Mouse (Mus musculus): ENCODE measurements at regions not wholly inside any gene's neighbourhood (a gene's known extent, or its start where the extent isn't known, plus 50 kb on each side); places are given as distances from the start of the nearest gene placed in this dataset.

DNA sequence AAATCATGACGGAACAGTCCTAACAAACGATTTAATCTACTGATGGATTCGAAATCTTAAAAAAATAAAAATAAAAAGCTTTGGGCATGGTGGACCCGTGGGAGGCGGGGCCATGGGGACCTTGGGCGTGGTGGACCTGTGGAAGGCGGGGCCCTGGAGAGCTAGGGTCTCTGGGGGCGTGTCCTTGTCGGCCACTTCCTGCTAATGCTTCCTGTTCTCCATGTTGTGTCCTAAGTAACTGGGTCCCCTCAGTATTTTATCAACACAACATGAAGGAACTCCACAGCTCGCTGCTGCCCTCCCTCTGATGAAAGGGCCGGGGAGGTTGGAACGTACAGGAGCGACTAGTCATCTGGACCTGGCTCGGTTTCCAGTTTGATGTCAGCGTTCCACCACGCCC lies 75.3 kb upstream of the Plekha5 start:
- Histone ChIP-seq H3K4me2 (ENCODE audit: low read depth, low read length, severe bottlenecking) (no peak overlapping the region), H3K9me3 (ENCODE audit: control insufficient read depth, low read length) (no peaks in the 10 kb centered on the region), H3K9ac (ENCODE audit: low read length) (no peak overlapping the region), H3K4me3 (ENCODE audit: low read depth, low read length) (no peak overlapping the region), H3K4me1 (replicated peaks; ENCODE audit: control insufficient read depth, insufficient read depth, low read length) (no peaks in the 10 kb centered on the region), H3K27me3 (ENCODE audit: control insufficient read depth, insufficient read depth, low read length) (no peaks in the 10 kb centered on the region), H3K36me3 (ENCODE audit: control insufficient read depth, insufficient read depth, low read length) (no peaks in the 10 kb centered on the region), H3K27ac (ENCODE audit: low read depth, low read length) (no peak overlapping the region)
- WGBS, result 97% methylated on average over 16 of the region's 16 CpGs
- DNase-seq (ENCODE audit: low spot score) (no peak), ATAC-seq (replicated peaks; ENCODE audit: low FRiP score) (no peak)

GRCm38 (mm10) chr6:140346929-140347328 lies 76.9 kb upstream of the Plekha5 start:
- DNase-seq (ENCODE audit: low spot score), result no peak
- Histone ChIP-seq H3K9ac (ENCODE audit: low read length) (no peak overlapping the region), H3K4me2 (ENCODE audit: low read depth, low read length, severe bottlenecking) (no peak overlapping the region), H3K4me1 (replicated peaks; ENCODE audit: control insufficient read depth, insufficient read depth, low read length) (no peaks in the 10 kb centered on the region), H3K9me3 (ENCODE audit: control insufficient read depth, low read length) (no peaks in the 10 kb centered on the region), H3K4me3 (ENCODE audit: low read depth, low read length) (no peak overlapping the region), H3K27me3 (ENCODE audit: control insufficient read depth, insufficient read depth, low read length) (no peaks in the 10 kb centered on the region), H3K27ac (ENCODE audit: low read depth, low read length) (no peak overlapping the region), H3K36me3 (ENCODE audit: control insufficient read depth, insufficient read depth, low read length) (no peaks in the 10 kb centered on the region)
- no peak for ATAC-seq (replicated peaks; ENCODE audit: low FRiP score)
- 87% methylated on average over 6 of the region's 6 CpGs for WGBS

DNA sequence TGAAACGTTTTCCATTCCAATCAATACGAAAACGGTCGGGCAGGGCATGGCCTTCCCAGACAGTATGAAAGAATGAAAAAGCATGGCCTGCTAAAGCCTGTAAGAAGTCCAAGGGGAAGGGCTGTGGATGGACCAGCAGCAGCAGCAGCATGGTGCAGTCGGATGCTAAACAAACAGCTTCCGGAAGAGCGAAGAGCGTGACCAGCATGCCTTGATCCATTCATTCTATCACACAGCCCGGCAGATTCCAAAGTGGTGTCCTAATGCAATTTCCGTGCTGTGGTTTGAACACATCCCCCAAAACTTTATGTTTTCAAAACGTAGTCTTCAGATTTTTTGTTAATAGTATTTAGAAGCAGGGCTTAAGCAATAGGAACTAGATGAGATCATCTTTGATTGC lies 80.2 kb upstream of the Plekha5 start:
- ATAC-seq (replicated peaks; ENCODE audit: low FRiP score), result no peak
- H3K4me3 ChIP-seq (ENCODE audit: low read depth, low read length), result no peak overlapping the region
- H3K4me1 ChIP-seq (replicated peaks; ENCODE audit: control insufficient read depth, insufficient read depth, low read length), result no peaks in the 10 kb centered on the region
- H3K27ac ChIP-seq (ENCODE audit: low read depth, low read length), result no peak overlapping the region
- 83% methylated on average over 11 of the region's 11 CpGs for WGBS
- H3K36me3 ChIP-seq (ENCODE audit: control insufficient read depth, insufficient read depth, low read length), result no peaks in the 10 kb centered on the region
- DNase-seq (ENCODE audit: low spot score), result no peak
- no peaks in the 10 kb centered on the region for H3K9me3 ChIP-seq (ENCODE audit: control insufficient read depth, low read length)
- no peak overlapping the region for H3K9ac ChIP-seq (ENCODE audit: low read length)
- no peak overlapping the region for H3K4me2 ChIP-seq (ENCODE audit: low read depth, low read length, severe bottlenecking)
- H3K27me3 ChIP-seq (ENCODE audit: control insufficient read depth, insufficient read depth, low read length), result no peaks in the 10 kb centered on the region

GRCm38 (mm10) chr6:140342881-140343280 lies 81.0 kb upstream of the Plekha5 start:
- Histone ChIP-seq H3K4me3 (ENCODE audit: low read depth, low read length) (no peak overlapping the region), H3K4me1 (replicated peaks; ENCODE audit: control insufficient read depth, insufficient read depth, low read length) (peaks cover 3% of the 10 kb centered on the region; the same call in 1 of the 2 replicates), H3K4me2 (ENCODE audit: low read depth, low read length, severe bottlenecking) (no peak overlapping the region), H3K9ac (ENCODE audit: low read length) (no peak overlapping the region), H3K9me3 (ENCODE audit: control insufficient read depth, low read length) (no peaks in the 10 kb centered on the region), H3K27me3 (ENCODE audit: control insufficient read depth, insufficient read depth, low read length) (no peaks in the 10 kb centered on the region), H3K36me3 (ENCODE audit: control insufficient read depth, insufficient read depth, low read length) (no peaks in the 10 kb centered on the region), H3K27ac (ENCODE audit: low read depth, low read length) (no peak overlapping the region)
- ATAC-seq (replicated peaks; ENCODE audit: low FRiP score), result no peak
- WGBS, result 50% methylated on average over 1 of the region's 1 CpGs
- DNase-seq (ENCODE audit: low spot score), result no peak

- Histone ChIP-seq H3K36me3 (ENCODE audit: control insufficient read depth, insufficient read depth, low read length) (no peaks in the 10 kb centered on the region), H3K27ac (ENCODE audit: low read depth, low read length) (no peak overlapping the region), H3K4me1 (replicated peaks; ENCODE audit: control insufficient read depth, insufficient read depth, low read length) (peaks cover 14% of the 10 kb centered on the region; the same call in 1 of the 2 replicates), H3K9me3 (ENCODE audit: control insufficient read depth, low read length) (no peaks in the 10 kb centered on the region), H3K4me2 (ENCODE audit: low read depth, low read length, severe bottlenecking) (no peak overlapping the region), H3K27me3 (ENCODE audit: control insufficient read depth, insufficient read depth, low read length) (no peaks in the 10 kb centered on the region), H3K4me3 (ENCODE audit: low read depth, low read length) (no peak overlapping the region), H3K9ac (ENCODE audit: low read length) (no peak overlapping the region)
- ATAC-seq (replicated peaks; ENCODE audit: low FRiP score) (no peak), DNase-seq (ENCODE audit: low spot score) (no peak)
- 81% methylated on average over 13 of the region's 13 CpGs for WGBS
Measured at GRCm38 (mm10) chr6:140339731-140340130, 84.1 kb upstream of the Plekha5 start.

- H3K4me2 ChIP-seq (ENCODE audit: low read depth, low read length, severe bottlenecking), result peak overlapping the region; percentile 37; the same call in 1 of the 2 replicates
- H3K36me3 ChIP-seq (ENCODE audit: control insufficient read depth, insufficient read depth, low read length), result no peaks in the 10 kb centered on the region
- H3K27me3 ChIP-seq (ENCODE audit: control insufficient read depth, insufficient read depth, low read length), result no peaks in the 10 kb centered on the region
- H3K9ac ChIP-seq (ENCODE audit: low read length), result peak overlapping the region; percentile 16; the same call in 1 of the 2 replicates
- no peak overlapping the region for H3K4me3 ChIP-seq (ENCODE audit: low read depth, low read length)
- H3K4me1 ChIP-seq (replicated peaks; ENCODE audit: control insufficient read depth, insufficient read depth, low read length), result peaks cover 14% of the 10 kb centered on the region; the same call in 1 of the 2 replicates
- H3K9me3 ChIP-seq (ENCODE audit: control insufficient read depth, low read length), result no peaks in the 10 kb centered on the region
- ATAC-seq (replicated peaks; ENCODE audit: low FRiP score), result no peak; the same call in 1 of the 2 replicates
- peak overlapping the region; percentile 92 for H3K27ac ChIP-seq (ENCODE audit: low read depth, low read length)
- no peak for DNase-seq (ENCODE audit: low spot score)
- WGBS, result 20% methylated on average over 19 of the region's 19 CpGs
Measured at GRCm38 (mm10) chr6:140337897-140338749, 85.7 kb upstream of the Plekha5 start.

DNA sequence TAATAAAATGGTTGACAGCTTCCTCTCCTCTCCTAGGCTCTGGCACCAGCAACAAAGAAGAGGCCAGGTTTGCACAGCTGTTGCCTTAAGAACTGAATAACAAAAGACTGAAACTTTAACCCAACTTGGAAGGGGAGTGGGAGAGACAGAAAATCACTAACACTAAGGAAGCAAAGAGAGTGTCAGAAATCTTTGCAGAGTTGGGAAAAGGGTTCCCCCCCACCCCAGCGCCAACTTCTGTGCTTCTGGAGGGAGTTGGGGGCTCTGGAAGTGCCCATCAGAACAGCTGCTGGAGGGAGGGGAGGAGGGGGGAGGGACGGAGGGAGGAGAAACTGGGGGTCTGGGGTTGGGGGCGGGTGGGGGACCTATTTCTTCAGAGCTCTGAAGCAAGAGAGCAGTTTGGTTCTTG lies 86.8 kb upstream of the Plekha5 start:
- H3K9ac ChIP-seq (ENCODE audit: low read length), result peak overlapping the region; percentile 23
- H3K27ac ChIP-seq (ENCODE audit: low read depth, low read length), result peak overlapping the region; percentile 92
- 3% methylated on average over 3 of the region's 3 CpGs for WGBS
- H3K4me3 ChIP-seq (ENCODE audit: low read depth, low read length), result no peak overlapping the region
- H3K4me2 ChIP-seq (ENCODE audit: low read depth, low read length, severe bottlenecking), result peak overlapping the region; percentile 37; the same call in 1 of the 2 replicates
- ATAC-seq (replicated peaks; ENCODE audit: low FRiP score) (peak; percentile 79), DNase-seq (ENCODE audit: low spot score) (peak; percentile 76)
- H3K27me3 ChIP-seq (ENCODE audit: control insufficient read depth, insufficient read depth, low read length), result no peaks in the 10 kb centered on the region
- no peaks in the 10 kb centered on the region for H3K36me3 ChIP-seq (ENCODE audit: control insufficient read depth, insufficient read depth, low read length)
- peaks cover 14% of the 10 kb centered on the region; the same call in 1 of the 2 replicates for H3K4me1 ChIP-seq (replicated peaks; ENCODE audit: control insufficient read depth, insufficient read depth, low read length)
- H3K9me3 ChIP-seq (ENCODE audit: control insufficient read depth, low read length), result no peaks in the 10 kb centered on the region

DNA sequence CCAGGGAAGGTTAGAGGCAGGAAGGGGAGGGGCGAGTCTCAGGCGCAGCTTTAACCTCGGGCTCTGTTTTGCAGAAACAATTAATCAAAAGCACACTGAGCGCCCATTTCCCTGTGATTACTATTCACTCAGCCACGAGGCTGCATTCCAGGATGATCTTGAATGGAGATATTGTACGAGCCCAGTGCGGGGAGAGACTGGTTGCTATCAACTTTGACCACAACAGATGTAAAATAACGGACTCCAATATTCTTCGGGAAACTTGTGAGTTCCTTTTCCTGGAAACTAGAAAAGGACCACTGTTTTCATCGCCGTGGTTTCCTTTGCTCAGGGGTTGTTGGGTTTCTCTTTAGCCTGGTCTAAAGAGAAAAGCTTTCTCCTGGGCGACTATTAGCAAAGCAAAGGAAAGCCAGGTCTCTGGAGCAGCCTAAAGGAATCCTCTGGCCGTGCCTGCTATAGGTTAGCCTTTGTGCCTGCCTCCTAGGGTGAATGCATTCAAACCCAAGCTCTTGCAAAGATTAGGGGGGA lies 87.4 kb upstream of the Plekha5 start:
- H3K36me3 ChIP-seq (ENCODE audit: control insufficient read depth, insufficient read depth, low read length), result no peaks in the 10 kb centered on the region
- H3K27me3 ChIP-seq (ENCODE audit: control insufficient read depth, insufficient read depth, low read length), result no peaks in the 10 kb centered on the region
- WGBS, result 1% methylated on average over 13 of the region's 13 CpGs
- H3K4me2 ChIP-seq (ENCODE audit: low read depth, low read length, severe bottlenecking), result peak overlapping the region; percentile 31; the same call in 1 of the 2 replicates
- peaks cover 14% of the 10 kb centered on the region; the same call in 1 of the 2 replicates for H3K4me1 ChIP-seq (replicated peaks; ENCODE audit: control insufficient read depth, insufficient read depth, low read length)
- ATAC-seq (replicated peaks; ENCODE audit: low FRiP score), result peak; percentile 87
- H3K27ac ChIP-seq (ENCODE audit: low read depth, low read length), result peak overlapping the region; percentile 92
- peak; percentile 66 for DNase-seq (ENCODE audit: low spot score)
- H3K9ac ChIP-seq (ENCODE audit: low read length), result peak overlapping the region; percentile 17; the same call in 1 of the 2 replicates
- H3K9me3 ChIP-seq (ENCODE audit: control insufficient read depth, low read length), result no peaks in the 10 kb centered on the region
- no peak overlapping the region for H3K4me3 ChIP-seq (ENCODE audit: low read depth, low read length)

Data from forebrain, embryonic 11.5 days (tissue).